Mouse (Mus musculus) intestine, embryonic 14.5 days (tissue): ENCODE measurements around the gene Atad3a. TPM values are rescaled to one million over a fixed set of nuclear protein-coding genes. Genes with fewer than 3 reads are reported as not detected.
A peak's percentile ranks its signal among the peaks of the same experiment; 100 is the strongest.

Source experiments
- ATAC-seq: fragments of 200-750 bp; cut with Nextera tagmentation; replicated peaks from 2 replicates; pipeline ENCODE4 v1.8.0; 2017; ENCODE audit warnings: low read depth, moderate number of reproducible peaks, moderate TSS enrichment, moderate library complexity; ENCODE audit not compliant: low FRiP score, low TSS enrichment
- DNase-seq: peaks from one replicate; pipeline ENCODE4 v3.0.0-alpha.2; 2018; ENCODE audit warnings: low spot score
- H3K27ac ChIP-seq: fragments of 300-500 bp; sonication (generic); 2 replicates; pipeline ENCODE4 v1.5.1; 2014; ENCODE audit warnings: low read depth, mild to moderate bottlenecking, control low read depth
- H3K27me3 ChIP-seq: fragments of 300-500 bp; sonication (generic); replicated peaks from 2 replicates; pipeline ENCODE4 v1.6.1; 2014; ENCODE audit warnings: low read length, control low read depth; ENCODE audit not compliant: control insufficient read depth, insufficient read depth
- H3K36me3 ChIP-seq: fragments of 300-500 bp; sonication (generic); 2 replicates; pipeline ENCODE4 v1.6.1; 2014; ENCODE audit warnings: low read length, control low read depth; ENCODE audit not compliant: control insufficient read depth, insufficient read depth
- H3K4me1 ChIP-seq: fragments of 300-500 bp; sonication (generic); replicated peaks from 2 replicates; pipeline ENCODE4 v1.6.1; 2014; ENCODE audit warnings: low read length, control low read depth, mixed read lengths; ENCODE audit not compliant: control insufficient read depth, insufficient read depth
- H3K4me2 ChIP-seq: fragments of 300-500 bp; sonication (generic); 2 replicates; pipeline ENCODE4 v1.6.1; 2014; ENCODE audit warnings: low read length
- H3K4me3 ChIP-seq: fragments of 300-500 bp; sonication (generic); 2 replicates; pipeline ENCODE4 v1.5.1; 2014; ENCODE audit warnings: low read depth, low read length, control low read depth, mixed read lengths
- H3K9ac ChIP-seq: fragments of 300-500 bp; sonication (generic); 2 replicates; pipeline ENCODE4 v1.6.1; 2014; ENCODE audit warnings: mild to moderate bottlenecking, low read length
- H3K9me3 ChIP-seq: fragments of 300-500 bp; sonication (generic); 2 replicates; pipeline ENCODE4 v1.6.1; 2016; ENCODE audit warnings: low read length, control low read depth; ENCODE audit not compliant: control insufficient read depth
- WGBS: fragments of 180-500 bp; shearing (Covaris S2); extraction: QIAGEN DNeasy Blood & Tissue Kit; methylation state at CpG from one replicate; pipeline ENCODE4 v1.1.7; 2014; 5-methylcytosine and 5-hydroxymethylcytosine counted together
- polyA plus RNA-seq: library from polyadenylated mRNA; unstranded; fragments of >200 nt; fragmentation: Nextera tagmentation; extraction: Ambion mirVana; gene quantifications from 2 replicates; pipeline ENCODE4 v1.2.1, GENCODE M21; 2014

Gene Atad3a
- polyA plus RNA-seq, 1 experiment from 2014 or later = 136 TPM

- Histone ChIP-seq H3K9me3 (no peaks in the 10 kb centered on the region), H3K27me3 (no peaks in the 10 kb centered on the region), H3K4me3 (no peak overlapping the region), H3K4me1 (peaks cover 18% of the 10 kb centered on the region), H3K27ac (no peak overlapping the region), H3K4me2 (no peak overlapping the region), H3K36me3 (no peaks in the 10 kb centered on the region), H3K9ac (no peak overlapping the region)
- ATAC-seq (no peak), DNase-seq (no peak)
- WGBS = 82% methylated on average over 4 of the region's 4 CpGs
Measured at GRCm38 (mm10) chr4:155779498-155779897, 18.6 kb upstream of the Atad3a start.

- Histone ChIP-seq H3K4me1 (peaks cover 16% of the 10 kb centered on the region), H3K9ac (no peak overlapping the region), H3K27ac (no peak overlapping the region), H3K36me3 (no peaks in the 10 kb centered on the region), H3K4me2 (no peak overlapping the region), H3K27me3 (no peaks in the 10 kb centered on the region), H3K4me3 (no peak overlapping the region), H3K9me3 (no peaks in the 10 kb centered on the region)
- DNase-seq = no peak
- no peak for ATAC-seq
- 72% methylated on average over 2 of the region's 2 CpGs for WGBS
Measured at GRCm38 (mm10) chr4:155777816-155778215, 16.9 kb upstream of the Atad3a start.

- H3K9ac ChIP-seq = no peak overlapping the region
Measured at GRCm38 (mm10) chr4:155776704-155777335, 15.9 kb upstream of the Atad3a start.

GRCm38 (mm10) chr4:155775855-155776254 lies 15.0 kb upstream of the Atad3a start:
- Histone ChIP-seq H3K9me3 (no peaks in the 10 kb centered on the region), H3K36me3 (no peaks in the 10 kb centered on the region), H3K27ac (peak overlapping the region; percentile 0; the same call in 1 of the 2 replicates), H3K4me1 (peaks cover 11% of the 10 kb centered on the region), H3K27me3 (no peaks in the 10 kb centered on the region), H3K4me2 (no peak overlapping the region), H3K4me3 (no peak overlapping the region), H3K9ac (no peak overlapping the region)
- DNase-seq = no peak
- no peak for ATAC-seq
- 80% methylated on average over 3 of the region's 3 CpGs for WGBS

More at GRCm38 (mm10) chr4:155776704-155777335, 15.9 kb upstream of the Atad3a start:
- no peak overlapping the region for H3K4me2 ChIP-seq
- 46% methylated on average over 2 of the region's 2 CpGs for WGBS
- peaks cover 16% of the 10 kb centered on the region for H3K4me1 ChIP-seq
- H3K27me3 ChIP-seq = no peaks in the 10 kb centered on the region
- no peak overlapping the region for H3K27ac ChIP-seq
- no peaks in the 10 kb centered on the region for H3K36me3 ChIP-seq
- H3K4me3 ChIP-seq = no peak overlapping the region
- DNase-seq (no peak), ATAC-seq (no peak)
- H3K9me3 ChIP-seq = no peaks in the 10 kb centered on the region

DNA sequence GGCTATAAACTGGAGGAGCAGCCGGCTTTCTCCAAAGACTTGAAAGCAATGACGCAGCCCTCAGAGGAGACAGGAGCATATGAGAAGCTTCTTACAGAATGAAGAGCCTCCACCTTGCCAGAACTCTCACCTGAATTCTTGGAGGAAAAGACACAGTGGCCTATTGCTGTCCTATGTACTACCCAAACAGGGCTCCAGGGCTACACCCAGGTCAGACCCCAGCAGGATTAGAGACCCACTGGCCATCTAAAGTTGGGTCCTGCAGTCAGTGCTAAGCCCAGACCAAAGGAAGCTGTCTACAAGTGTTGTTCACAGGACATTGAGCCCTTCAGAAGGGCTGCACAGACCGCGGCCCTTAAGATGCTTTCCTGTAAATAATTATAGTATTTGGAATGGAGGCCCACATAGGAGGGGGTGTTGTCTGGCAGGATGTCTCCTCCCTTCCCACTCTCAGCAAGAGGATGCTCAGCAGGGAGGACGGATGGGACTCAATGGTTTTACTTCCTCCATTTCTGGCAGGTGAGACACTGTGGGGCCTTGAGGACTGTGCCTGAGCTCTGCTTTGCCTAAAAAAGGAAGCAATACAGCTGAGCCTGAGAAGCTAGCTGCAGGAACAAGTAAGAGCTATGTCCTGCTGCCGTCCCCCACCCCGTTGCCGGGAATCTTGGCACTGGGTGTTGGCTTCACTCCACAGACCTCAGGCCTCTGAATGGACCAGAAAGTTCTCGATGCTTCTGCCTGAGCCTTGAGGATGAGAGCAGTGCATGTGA lies 14.3 kb upstream of the Atad3a start:
- Histone ChIP-seq H3K9me3 (no peaks in the 10 kb centered on the region), H3K9ac (no peak overlapping the region), H3K4me2 (peak overlapping the region; percentile 93), H3K4me3 (peak overlapping the region; percentile 43; the same call in 1 of the 2 replicates), H3K4me1 (peaks cover 13% of the 10 kb centered on the region), H3K27ac (peak overlapping the region; percentile 57), H3K36me3 (no peaks in the 10 kb centered on the region), H3K27me3 (no peaks in the 10 kb centered on the region)
- no peak for DNase-seq
- WGBS = 54% methylated on average over 9 of the region's 9 CpGs
- ATAC-seq = no peak

DNA sequence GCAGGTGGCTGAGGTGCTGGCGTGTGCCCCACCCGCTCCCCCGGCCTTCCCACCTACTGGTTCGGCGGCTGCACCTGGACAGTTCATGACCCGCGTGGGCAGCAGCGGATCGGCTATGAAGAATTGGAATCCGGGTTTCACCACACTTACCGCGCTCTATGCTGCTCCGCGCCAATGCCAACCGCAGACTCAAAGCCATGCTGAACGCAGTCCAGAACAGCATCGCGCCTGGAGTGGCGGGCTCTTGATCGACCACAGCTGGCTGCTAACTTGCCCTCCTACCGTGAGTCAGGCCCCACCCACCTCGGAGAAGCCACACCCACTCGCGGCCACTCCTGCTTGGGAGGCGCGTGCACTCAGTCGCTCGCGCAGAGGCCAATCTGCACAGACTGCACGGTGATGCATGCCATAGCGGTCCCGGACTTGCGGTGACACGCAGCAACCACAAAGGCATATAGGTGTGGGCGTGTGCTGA lies 13.4 kb upstream of the Atad3a start, which contains the start of gene Vwa1:
Gene Vwa1 (minus strand): TSS at position 419 of the 475 bp plus-strand sequence.
- whole genome bisulfite sequencing = under 1% methylated on average over 35 of the region's 35 CpGs
- Histone ChIP-seq H3K9ac (peak within 1 kb of the TSS; percentile 41), H3K27ac (peak within 1 kb of the TSS; percentile 57), H3K9me3 (no peaks in the 10 kb centered on the region), H3K4me1 (peaks cover 19% of the 10 kb centered on the region), H3K4me3 (peak within 1 kb of the TSS; percentile 43), H3K27me3 (no peaks in the 10 kb centered on the region), H3K36me3 (no peaks in the 10 kb centered on the region), H3K4me2 (peak within 1 kb of the TSS; percentile 93)
- ATAC-seq = peak; percentile 76
- DNase-seq = peak; percentile 93

- H3K9ac ChIP-seq = no peak overlapping the region; the same call in 1 of the 2 replicates
- 37% methylated on average over 5 of the region's 5 CpGs for WGBS
- ATAC-seq (no peak), DNase-seq (no peak)
- no peak overlapping the region for H3K27ac ChIP-seq
- H3K4me3 ChIP-seq = peak overlapping the region; percentile 43
- H3K4me2 ChIP-seq = peak overlapping the region; percentile 93
- no peaks in the 10 kb centered on the region for H3K27me3 ChIP-seq
- no peaks in the 10 kb centered on the region for H3K9me3 ChIP-seq
- H3K4me1 ChIP-seq = peaks cover 20% of the 10 kb centered on the region
- no peaks in the 10 kb centered on the region for H3K36me3 ChIP-seq
Measured at GRCm38 (mm10) chr4:155773335-155774078, 12.6 kb upstream of the Atad3a start.

GRCm38 (mm10) chr4:155772786-155773185 lies 11.9 kb upstream of the Atad3a start:
- DNase-seq (no peak), ATAC-seq (no peak)
- Histone ChIP-seq H3K36me3 (no peaks in the 10 kb centered on the region), H3K4me1 (peaks cover 20% of the 10 kb centered on the region), H3K4me2 (no peak overlapping the region), H3K27ac (no peak overlapping the region), H3K27me3 (no peaks in the 10 kb centered on the region), H3K4me3 (no peak overlapping the region), H3K9ac (no peak overlapping the region), H3K9me3 (no peaks in the 10 kb centered on the region)
- WGBS = 86% methylated on average over 13 of the region's 13 CpGs
